Mouse (Mus musculus) liver, embryonic 14.5 days (tissue): ENCODE data around the gene 1700029J07Rik. TPM values are rescaled to one million over a fixed set of nuclear protein-coding genes. Genes with fewer than 3 reads are reported as not detected.
A peak's percentile ranks its signal among the peaks of the same experiment; 100 is the strongest.

Experiments used
- ATAC-seq: fragments of 200-750 bp; cut with Nextera tagmentation; 2 replicates; pipeline ENCODE4 v1.8.0; 2017; ENCODE audit warnings: moderate number of reproducible peaks, mild to moderate bottlenecking, moderate library complexity; ENCODE audit not compliant: insufficient read depth
- DNase-seq, 3 experiments: peaks; one replicate each; pipeline ENCODE4 v3.0.0-alpha.2; 2012 to 2013; ENCODE audit warnings: low read depth in 3 of 3, low spot score in 3 of 3
- H3K27ac ChIP-seq: fragments of 300-500 bp; sonication (generic); 2 replicates; pipeline ENCODE4 v1.5.1; 2014; ENCODE audit warnings: moderate library complexity, mild to moderate bottlenecking, control low read depth, inconsistent platforms
- H3K27me3 ChIP-seq: fragments of 300-500 bp; sonication (generic); 2 replicates; pipeline ENCODE4 v1.6.1; 2014; ENCODE audit warnings: mild to moderate bottlenecking, low read length, moderate library complexity; ENCODE audit not compliant: control insufficient read depth, insufficient read depth
- H3K36me3 ChIP-seq: fragments of 300-500 bp; sonication (generic); replicated peaks from 2 replicates; pipeline ENCODE4 v1.6.1; 2014; ENCODE audit warnings: low read depth; ENCODE audit not compliant: control insufficient read depth, insufficient read depth
- H3K4me1 ChIP-seq, 2 experiments: fragments of 200-500 bp in 1 of 2; fragments of 300-500 bp in 1 of 2; sonication (generic) in 1 of 2; replicated peaks; 2 replicates each; pipeline ENCODE4 v1.6.1; 2012 to 2014; ENCODE audit warnings: antibody characterized with exemption in 1 of 2, inconsistent platforms in 1 of 2, low read length in 1 of 2; ENCODE audit not compliant: control insufficient read depth in 2 of 2, insufficient read depth in 2 of 2
- H3K4me2 ChIP-seq: fragments of 300-500 bp; sonication (generic); 2 replicates; pipeline ENCODE4 v1.6.1; 2014; ENCODE audit warnings: low read depth, mild to moderate bottlenecking, control low read depth, moderate library complexity
- H3K4me3 ChIP-seq, 2 experiments: fragments of 200-500 bp in 1 of 2; fragments of 300-500 bp in 1 of 2; sonication (generic) in 1 of 2; 2 replicates each; pipeline ENCODE4 v1.5.1; 2012 to 2014; ENCODE audit warnings: low read depth in 2 of 2, low read length in 2 of 2, mild to moderate bottlenecking in 2 of 2, control low read depth in 1 of 2, inconsistent platforms in 1 of 2, moderate library complexity in 1 of 2; ENCODE audit not compliant: insufficient read depth in 1 of 2
- H3K9ac ChIP-seq: fragments of 300-500 bp; sonication (generic); replicated peaks from 2 replicates; pipeline ENCODE4 v1.6.1; 2014; ENCODE audit warnings: mild to moderate bottlenecking, control low read depth, moderate library complexity
- H3K9me3 ChIP-seq: fragments of 300-500 bp; sonication (generic); 2 replicates; pipeline ENCODE4 v1.6.1; 2016; ENCODE audit warnings: low read length, mixed read lengths; ENCODE audit not compliant: control insufficient read depth
- CTCF ChIP-seq: IDR thresholded peaks from 2 replicates; pipeline ENCODE4 v1.5.1; 2016; ENCODE audit warnings: antibody characterized with exemption, low read depth, control low read depth
- EP300 ChIP-seq: IDR thresholded peaks from 2 replicates; pipeline ENCODE4 v1.6.1; 2016; ENCODE audit warnings: antibody characterized with exemption, low read depth
- WGBS: fragments of 180-500 bp; shearing (Covaris S2); extraction: QIAGEN DNeasy Blood & Tissue Kit; methylation state at CpG from one replicate; pipeline ENCODE4 v1.1.7; 2014; ENCODE audit not compliant: insufficient replicate concordance; 5-methylcytosine and 5-hydroxymethylcytosine counted together
- polyA plus RNA-seq, 2 experiments: library from polyadenylated mRNA; depleted of rRNA in 1 of 2; stranded (reverse) in 1 of 2; unstranded in 1 of 2; fragments of >200 nt; fragmentation: Nextera tagmentation in 1 of 2; extraction: Ambion mirVana in 1 of 2; gene quantifications; 2 replicates each; pipeline versions ENCODE4 v1.2.1 to v1.2.3; 2012 to 2014

1700029J07Rik gene
- polyA plus RNA-seq, 2 experiments: 0.53 to 0.65 TPM

DNA sequence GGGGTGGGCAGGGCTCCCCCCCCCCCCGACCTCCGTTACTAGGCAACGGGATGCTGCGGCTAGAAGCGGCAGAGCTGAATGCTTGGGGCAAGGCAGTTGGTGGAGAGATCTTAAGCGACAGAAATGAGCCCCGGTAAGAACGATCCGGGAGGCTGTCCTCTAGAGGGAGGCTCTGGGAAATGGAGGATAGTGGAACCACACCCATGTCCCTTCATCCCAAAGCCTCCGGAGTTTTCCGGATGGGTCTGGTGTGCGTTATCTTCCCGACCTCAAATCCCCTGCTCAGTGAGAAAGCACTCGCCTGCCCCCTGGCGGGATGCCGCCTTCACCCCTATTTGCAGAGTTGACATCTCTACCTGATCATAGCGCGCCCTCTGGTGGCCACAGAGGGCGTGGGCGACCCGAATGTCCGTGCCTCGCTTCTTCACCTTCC, 40.5 kb downstream of the 1700029J07Rik start, which contains the start of gene Ccdc110:
TSS of gene Ccdc110 (plus strand) at position 38 of the 433 bp plus-strand sequence.
- Histone ChIP-seq H3K4me1 (no peaks in the 10 kb centered on the region), H3K4me3 (no peak within 1 kb of the TSS), H3K9me3 (no peaks in the 10 kb centered on the region), H3K27me3 (no peaks in the 10 kb centered on the region), H3K9ac (no peak within 1 kb of the TSS), H3K27ac (no peak within 1 kb of the TSS), H3K4me2 (no peak within 1 kb of the TSS), H3K36me3 (no peaks in the 10 kb centered on the region)
- 13% methylated on average over 23 of the region's 23 CpGs for WGBS
- DNase-seq: peak; percentile 47 to 65 (median 63)
- no peak for TF ChIP-seq EP300
- peak; percentile 99 for TF ChIP-seq CTCF
- no peak for ATAC-seq

DNA sequence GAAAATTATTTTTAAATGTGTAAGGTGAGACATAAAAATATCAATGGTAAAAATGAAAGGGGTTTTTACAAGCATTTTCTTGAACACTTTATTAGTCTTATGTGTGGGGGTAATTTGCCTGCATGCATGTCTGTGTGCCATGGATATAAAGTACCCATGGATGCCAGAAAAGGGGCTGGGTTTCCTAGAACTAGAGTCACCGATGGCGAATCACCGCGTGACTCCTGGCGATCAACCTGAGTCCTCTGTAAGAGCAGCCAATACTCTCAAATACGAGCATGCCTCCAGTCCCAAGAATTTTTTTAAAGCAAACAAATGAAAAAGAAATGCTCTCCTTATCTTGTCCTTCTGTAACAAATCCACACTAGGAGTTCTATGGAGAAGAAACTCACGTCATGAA, 52.9 kb downstream of the 1700029J07Rik start:
- H3K9ac ChIP-seq: no peak overlapping the region
- H3K27ac ChIP-seq: no peak overlapping the region
- ATAC-seq (no peak), DNase-seq (no peak)
- H3K9me3 ChIP-seq: no peaks in the 10 kb centered on the region
- no peaks in the 10 kb centered on the region for H3K36me3 ChIP-seq
- H3K27me3 ChIP-seq: no peaks in the 10 kb centered on the region
- H3K4me3 ChIP-seq: no peak overlapping the region
- H3K4me1 ChIP-seq: no peaks in the 10 kb centered on the region
- H3K4me2 ChIP-seq: no peak overlapping the region
- no peak for TF ChIP-seq CTCF
- TF ChIP-seq EP300: no peak
- 85% methylated on average over 7 of the region's 7 CpGs for WGBS

DNA sequence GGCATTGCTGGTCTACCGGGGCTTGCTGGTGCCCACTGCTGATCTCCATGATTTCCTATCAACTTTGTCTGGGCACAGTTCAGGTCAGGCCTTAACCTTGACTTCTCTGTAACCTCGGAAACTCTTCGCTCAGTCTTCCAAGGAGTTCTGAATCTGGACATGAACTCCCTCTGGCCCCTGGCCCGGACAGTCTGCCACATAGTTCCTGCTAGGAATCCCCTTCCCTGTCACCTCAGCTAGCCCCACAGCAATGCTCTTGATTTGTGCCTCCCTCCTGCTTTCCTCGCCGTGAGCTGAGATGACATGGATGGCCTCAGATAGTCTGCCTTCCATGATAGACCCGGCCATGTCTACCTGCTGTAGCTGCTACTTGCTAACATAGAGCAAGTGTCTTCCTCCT, 54.7 kb downstream of the 1700029J07Rik start:
- TF ChIP-seq EP300 (no peak), CTCF (no peak)
- no peak overlapping the region for H3K4me2 ChIP-seq
- 73% methylated on average over 7 of the region's 7 CpGs for WGBS
- H3K4me3 ChIP-seq: no peak overlapping the region
- H3K9me3 ChIP-seq: no peaks in the 10 kb centered on the region
- H3K36me3 ChIP-seq: no peaks in the 10 kb centered on the region
- DNase-seq (no peak), ATAC-seq (no peak)
- H3K27ac ChIP-seq: no peak overlapping the region
- no peaks in the 10 kb centered on the region for H3K4me1 ChIP-seq
- H3K9ac ChIP-seq: no peak overlapping the region
- H3K27me3 ChIP-seq: no peaks in the 10 kb centered on the region

DNA sequence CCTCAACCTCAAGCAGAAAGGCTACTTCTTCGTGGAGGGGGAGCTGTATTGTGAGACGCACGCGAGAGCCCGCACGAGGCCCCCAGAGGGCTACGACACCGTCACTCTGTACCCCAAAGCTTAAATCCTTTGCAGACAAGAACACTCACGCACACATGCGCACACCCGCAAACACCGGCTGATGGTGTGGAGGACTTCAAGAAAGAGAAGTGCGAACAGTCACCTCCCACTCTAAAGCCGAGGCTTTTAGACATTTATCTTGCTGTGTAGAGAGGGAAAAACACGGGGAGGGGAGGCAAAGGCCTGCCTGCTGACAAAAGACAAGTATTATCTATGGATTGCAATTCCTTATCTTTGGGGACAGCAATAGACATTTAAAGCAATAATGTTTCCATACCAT, 56.2 kb downstream of the 1700029J07Rik start:
- TF ChIP-seq CTCF (no peak), EP300 (no peak)
- H3K27ac ChIP-seq: no peak overlapping the region
- DNase-seq (no peak), ATAC-seq (no peak)
- H3K9me3 ChIP-seq: no peaks in the 10 kb centered on the region
- H3K9ac ChIP-seq: no peak overlapping the region
- no peaks in the 10 kb centered on the region for H3K36me3 ChIP-seq
- no peak overlapping the region for H3K4me2 ChIP-seq
- WGBS: 69% methylated on average over 15 of the region's 15 CpGs
- no peaks in the 10 kb centered on the region for H3K27me3 ChIP-seq
- H3K4me1 ChIP-seq: no peaks in the 10 kb centered on the region
- H3K4me3 ChIP-seq: no peak overlapping the region

DNA sequence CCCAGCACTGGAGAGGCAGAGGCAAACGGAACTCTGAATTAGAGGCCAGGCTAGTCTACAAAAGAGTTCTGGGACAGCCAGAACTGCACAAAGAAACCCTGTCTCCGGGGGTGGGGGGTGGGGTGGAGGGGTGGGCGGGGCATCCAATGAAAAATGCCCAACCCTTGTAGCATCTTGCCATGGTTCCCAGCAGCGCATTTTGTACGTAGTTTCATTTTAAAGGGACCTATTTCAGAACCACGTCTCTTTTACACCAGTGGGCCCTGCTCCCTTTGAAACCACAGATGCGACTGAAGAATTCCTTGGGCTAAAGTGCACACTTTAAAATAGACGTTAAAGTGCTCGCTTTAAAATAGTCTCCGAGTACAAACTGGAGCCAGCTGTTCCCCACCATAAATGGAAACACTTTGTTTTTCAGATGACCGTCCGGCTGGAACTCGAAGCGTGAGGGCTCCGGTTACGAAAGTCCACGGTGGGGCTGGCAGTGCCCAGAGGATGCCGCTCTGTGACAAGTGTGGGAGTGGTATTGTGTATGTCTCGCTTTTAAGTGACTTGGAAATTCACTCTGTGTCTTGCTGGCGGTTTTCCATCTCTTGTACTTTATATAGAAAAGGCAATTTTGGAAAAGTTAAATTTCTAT, 57.9 kb downstream of the 1700029J07Rik start:
- WGBS: 75% methylated on average over 20 of the region's 20 CpGs
- no peak overlapping the region for H3K27ac ChIP-seq
- ATAC-seq: no peak

More for the DNA sequence above, 57.9 kb downstream of the 1700029J07Rik start:
- H3K27me3 ChIP-seq: no peaks in the 10 kb centered on the region
- H3K36me3 ChIP-seq: no peaks in the 10 kb centered on the region
- no peaks in the 10 kb centered on the region for H3K4me1 ChIP-seq
- no peak overlapping the region for H3K4me3 ChIP-seq
- no peaks in the 10 kb centered on the region for H3K9me3 ChIP-seq
- H3K9ac ChIP-seq: no peak overlapping the region
- no peak for TF ChIP-seq EP300
- TF ChIP-seq CTCF: no peak
- DNase-seq: no peak
- H3K4me2 ChIP-seq: no peak overlapping the region
